Mouse (Mus musculus) limb, embryonic 11.5 days (tissue): Measurements from ENCODE around the gene 4930519G04Rik. TPM values are rescaled to one million over a fixed set of nuclear protein-coding genes. Genes with fewer than 3 reads are reported as not detected.

Experiments
- ATAC-seq: fragments of 200-750 bp; cut with Nextera tagmentation; 2 replicates; pipeline ENCODE4 v1.8.0; 2017; ENCODE audit warnings: low read depth; ENCODE audit not compliant: insufficient number of reproducible peaks, low FRiP score, low TSS enrichment
- DNase-seq: peaks from one replicate; pipeline ENCODE4 v3.0.0-alpha.2; 2015; ENCODE audit warnings: low spot score
- H3K27ac ChIP-seq: fragments of 300-500 bp; sonication (generic); replicated peaks from 2 replicates; pipeline ENCODE4 v1.5.1; 2014; ENCODE audit warnings: low read depth, mild to moderate bottlenecking, low read length
- H3K27me3 ChIP-seq: fragments of 300-500 bp; sonication (generic); 2 replicates; pipeline ENCODE4 v1.6.1; 2014; ENCODE audit warnings: mild to moderate bottlenecking, low read length, mixed read lengths; ENCODE audit not compliant: control insufficient read depth, insufficient read depth
- H3K36me3 ChIP-seq: fragments of 300-500 bp; sonication (generic); 2 replicates; pipeline ENCODE4 v1.6.1; 2014; ENCODE audit warnings: mild to moderate bottlenecking, low read length, moderate library complexity, mixed read lengths; ENCODE audit not compliant: control insufficient read depth, insufficient read depth
- H3K4me1 ChIP-seq: fragments of 300-500 bp; sonication (generic); 2 replicates; pipeline ENCODE4 v1.6.1; 2014; ENCODE audit warnings: low read length, mixed read lengths; ENCODE audit not compliant: control insufficient read depth, insufficient read depth
- H3K4me2 ChIP-seq: fragments of 300-500 bp; sonication (generic); 2 replicates; pipeline ENCODE4 v1.6.1; 2014; ENCODE audit warnings: low read depth, mild to moderate bottlenecking, moderate library complexity; ENCODE audit not compliant: severe bottlenecking
- H3K4me3 ChIP-seq: fragments of 300-500 bp; sonication (generic); 2 replicates; pipeline ENCODE4 v1.5.1; 2014; ENCODE audit warnings: low read depth, low read length
- H3K9ac ChIP-seq: fragments of 300-500 bp; sonication (generic); 2 replicates; pipeline ENCODE4 v1.6.1; 2014; ENCODE audit warnings: mild to moderate bottlenecking, low read length
- H3K9me3 ChIP-seq: fragments of 300-500 bp; sonication (generic); 2 replicates; pipeline ENCODE4 v1.6.1; 2016; ENCODE audit warnings: low read length; ENCODE audit not compliant: control insufficient read depth
- WGBS: fragments of 180-500 bp; shearing (Covaris S2); extraction: QIAGEN DNeasy Blood & Tissue Kit; methylation state at CpG from one replicate; pipeline ENCODE4 v1.1.7; 2014; 5-methylcytosine and 5-hydroxymethylcytosine counted together
- polyA plus RNA-seq: library from polyadenylated mRNA; unstranded; fragments of >200 nt; fragmentation: Nextera tagmentation; extraction: Ambion mirVana; gene quantifications from 2 replicates; pipeline ENCODE4 v1.2.1, GENCODE M21; 2014

Gene 4930519G04Rik
- polyA plus RNA-seq, 1 experiment from 2014 or later: not detected

- no peaks in the 10 kb centered on the region for H3K9me3 ChIP-seq
- WGBS: 85% methylated on average over 20 of the region's 20 CpGs
- no peak overlapping the region for H3K4me3 ChIP-seq
- H3K9ac ChIP-seq: no peak overlapping the region
- no peak overlapping the region for H3K27ac ChIP-seq
- H3K36me3 ChIP-seq: no peaks in the 10 kb centered on the region
- ATAC-seq (no peak), DNase-seq (no peak)
- no peaks in the 10 kb centered on the region for H3K27me3 ChIP-seq
- H3K4me2 ChIP-seq: no peak overlapping the region
- H3K4me1 ChIP-seq: no peaks in the 10 kb centered on the region
These were observed 1.8 kb upstream of the 4930519G04Rik start for GRCm38 (mm10) chr5:114851565-114852236.

GRCm38 (mm10) chr5:114858582-114858981, 5.1 kb downstream of the 4930519G04Rik start, which contains the start of gene Gm9936:
Gm9936 (minus strand) TSS chr5:114858682.
- no peaks in the 10 kb centered on the region for H3K27me3 ChIP-seq
- 86% methylated on average over 12 of the region's 12 CpGs for WGBS
- ATAC-seq (no peak), DNase-seq (no peak)
- peak within 1 kb of the TSS; percentile 35; the same call in 1 of the 2 replicates for H3K9ac ChIP-seq
- no peak within 1 kb of the TSS for H3K27ac ChIP-seq
- no peaks in the 10 kb centered on the region for H3K36me3 ChIP-seq
- H3K9me3 ChIP-seq: no peaks in the 10 kb centered on the region
- H3K4me2 ChIP-seq: peak within 1 kb of the TSS; percentile 50
- H3K4me1 ChIP-seq: no peaks in the 10 kb centered on the region
- H3K4me3 ChIP-seq: peak within 1 kb of the TSS; percentile 21; the same call in 1 of the 2 replicates

- H3K27ac ChIP-seq: no peak overlapping the region
These were observed 5.8 kb downstream of the 4930519G04Rik start for GRCm38 (mm10) chr5:114859253-114859652.

GRCm38 (mm10) chr5:114861730-114862129, 8.3 kb downstream of the 4930519G04Rik start:
- no peaks in the 10 kb centered on the region for H3K9me3 ChIP-seq
- no peak overlapping the region for H3K4me2 ChIP-seq
- no peak overlapping the region for H3K4me3 ChIP-seq
- no peaks in the 10 kb centered on the region for H3K36me3 ChIP-seq
- no peaks in the 10 kb centered on the region for H3K27me3 ChIP-seq
- no peak overlapping the region for H3K9ac ChIP-seq
- ATAC-seq: no peak
- no peaks in the 10 kb centered on the region for H3K4me1 ChIP-seq
- DNase-seq: no peak
- 81% methylated on average over 6 of the region's 6 CpGs for WGBS
- no peak overlapping the region for H3K27ac ChIP-seq

More at GRCm38 (mm10) chr5:114859253-114859652, 5.8 kb downstream of the 4930519G04Rik start:
- peak overlapping the region; percentile 50 for H3K4me2 ChIP-seq
- peak; percentile 91 for DNase-seq
- no peaks in the 10 kb centered on the region for H3K4me1 ChIP-seq
- peak overlapping the region; percentile 21; the same call in 1 of the 2 replicates for H3K4me3 ChIP-seq
- peak overlapping the region; percentile 35; the same call in 1 of the 2 replicates for H3K9ac ChIP-seq
- 6% methylated on average over 18 of the region's 18 CpGs for WGBS
- no peaks in the 10 kb centered on the region for H3K27me3 ChIP-seq
- no peak for ATAC-seq
- no peaks in the 10 kb centered on the region for H3K36me3 ChIP-seq
- H3K9me3 ChIP-seq: no peaks in the 10 kb centered on the region

- no peak overlapping the region for H3K4me2 ChIP-seq
- H3K27me3 ChIP-seq: no peaks in the 10 kb centered on the region
- no peak overlapping the region for H3K4me3 ChIP-seq
- DNase-seq: no peak
- no peak for ATAC-seq
- H3K36me3 ChIP-seq: no peaks in the 10 kb centered on the region
- H3K4me1 ChIP-seq: no peaks in the 10 kb centered on the region
- peaks cover 4% of the 10 kb centered on the region; the same call in 1 of the 2 replicates for H3K9me3 ChIP-seq
- 82% methylated on average over 7 of the region's 7 CpGs for WGBS
- H3K9ac ChIP-seq: no peak overlapping the region
- no peak overlapping the region for H3K27ac ChIP-seq
These were observed 11.3 kb downstream of the 4930519G04Rik start for GRCm38 (mm10) chr5:114864813-114865212.

GRCm38 (mm10) chr5:114865279-114865678, 11.8 kb downstream of the 4930519G04Rik start:
- Histone ChIP-seq H3K36me3 (no peaks in the 10 kb centered on the region), H3K27ac (no peak overlapping the region), H3K9me3 (peaks cover 4% of the 10 kb centered on the region; the same call in 1 of the 2 replicates), H3K4me1 (no peaks in the 10 kb centered on the region), H3K27me3 (no peaks in the 10 kb centered on the region), H3K4me3 (no peak overlapping the region), H3K9ac (no peak overlapping the region), H3K4me2 (no peak overlapping the region)
- DNase-seq (no peak), ATAC-seq (no peak)
- 94% methylated on average over 12 of the region's 12 CpGs for WGBS

GRCm38 (mm10) chr5:114875858-114876257, 22.4 kb downstream of the 4930519G04Rik start:
- H3K36me3 ChIP-seq: no peaks in the 10 kb centered on the region
- ATAC-seq (no peak), DNase-seq (no peak)
- H3K27ac ChIP-seq: no peak overlapping the region
- peaks cover 7% of the 10 kb centered on the region; the same call in 1 of the 2 replicates for H3K4me1 ChIP-seq
- H3K9ac ChIP-seq: no peak overlapping the region
- no peak overlapping the region for H3K4me2 ChIP-seq
- H3K27me3 ChIP-seq: no peaks in the 10 kb centered on the region
- H3K4me3 ChIP-seq: no peak overlapping the region
- WGBS: 75% methylated on average over 6 of the region's 6 CpGs
- H3K9me3 ChIP-seq: no peaks in the 10 kb centered on the region

GRCm38 (mm10) chr5:114876331-114876730, 22.9 kb downstream of the 4930519G04Rik start:
- Histone ChIP-seq H3K4me1 (peaks cover 7% of the 10 kb centered on the region; the same call in 1 of the 2 replicates), H3K4me3 (no peak overlapping the region), H3K36me3 (no peaks in the 10 kb centered on the region), H3K4me2 (no peak overlapping the region), H3K27ac (no peak overlapping the region), H3K9ac (no peak overlapping the region), H3K9me3 (no peaks in the 10 kb centered on the region), H3K27me3 (no peaks in the 10 kb centered on the region)
- DNase-seq (no peak), ATAC-seq (no peak)
- 60% methylated on average over 6 of the region's 6 CpGs for WGBS
